Mouse (Mus musculus): Measurements from ENCODE around the gene Ccsap.
A peak's percentile ranks its signal among the peaks of the same experiment; 100 is the strongest.
"Not testable (repeated sequence)": the region's sequence is repeated elsewhere in the genome, so short reads cannot be mapped to it uniquely, and the experiment has no call there.

The Ccsap gene

GRCm38 (mm10) chr8:123836354-123836753 lies 23.7 kb downstream of the Ccsap start:
- DNase-seq (ENCODE audit: low read depth, low spot score), result no peak

GRCm38 (mm10) chr8:123835451-123835850 lies 24.6 kb downstream of the Ccsap start:
- peak; percentile 57 for DNase-seq (ENCODE audit: low read depth, low spot score)

DNA sequence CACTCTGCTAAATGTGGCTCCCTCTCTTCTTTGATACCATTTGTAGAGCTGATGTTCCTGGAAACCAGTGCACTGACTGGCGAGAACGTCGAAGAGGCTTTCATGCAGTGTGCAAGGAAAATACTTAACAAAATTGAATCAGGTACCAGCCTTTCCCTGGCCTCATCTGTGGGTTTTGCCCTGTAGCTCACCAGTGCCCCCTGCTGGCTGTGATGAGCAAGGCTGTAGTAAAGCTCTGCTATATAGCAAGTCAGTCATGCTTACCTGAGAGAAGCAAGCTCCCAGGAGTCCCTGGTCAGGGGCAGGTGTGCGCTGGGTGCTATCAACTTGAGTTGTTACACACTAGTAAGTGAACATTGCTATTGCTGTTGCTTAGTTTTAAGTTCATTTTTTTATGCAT lies 27.3 kb downstream of the Ccsap start:
- no peak for DNase-seq (ENCODE audit: low read depth, low spot score)

- no peak for DNase-seq (ENCODE audit: low read depth, low spot score)
Observed at GRCm38 (mm10) chr8:123827523-123827922, 32.5 kb downstream of the Ccsap start.

DNA sequence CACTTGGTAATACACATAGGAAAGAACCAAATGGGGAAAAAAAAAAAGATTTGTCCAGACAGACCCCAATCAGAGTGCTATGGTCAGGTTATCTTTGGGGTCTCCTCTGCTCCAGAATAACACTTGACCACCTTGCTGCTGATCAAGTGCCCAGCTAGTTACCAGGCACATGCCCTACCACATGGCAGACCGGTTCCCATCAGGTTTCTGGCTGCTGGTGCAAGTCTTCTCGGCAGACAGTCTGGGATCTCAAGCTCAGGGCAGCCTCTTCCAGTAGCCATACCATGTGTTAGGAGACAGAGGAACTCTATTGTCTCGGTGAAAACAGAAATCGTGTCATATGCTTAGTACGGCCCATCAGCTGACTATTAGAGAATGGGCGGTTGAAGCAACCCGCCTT lies 33.3 kb downstream of the Ccsap start:
- DNase-seq (ENCODE audit: low read depth, low spot score), result no peak

DNA sequence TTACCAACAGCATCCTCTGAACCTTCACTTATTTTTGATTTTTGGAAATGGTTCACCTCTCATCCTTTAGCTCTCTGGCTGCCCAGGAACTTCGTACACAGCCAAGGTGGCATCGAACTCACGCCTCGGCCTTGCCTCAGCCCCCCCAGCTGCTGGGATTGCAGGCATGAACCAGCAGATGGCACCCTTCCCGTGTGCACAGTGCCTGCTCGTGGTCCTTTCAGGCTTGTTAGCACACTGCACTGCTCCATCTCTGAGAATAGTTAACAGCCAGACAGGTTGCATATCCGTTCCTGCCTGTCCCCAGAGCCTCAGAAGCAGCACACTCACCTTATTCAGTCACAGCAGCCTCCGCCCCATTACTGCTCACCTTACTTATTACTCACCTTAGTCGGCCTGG lies 34.0 kb downstream of the Ccsap start:
- no peak for DNase-seq (ENCODE audit: low read depth, low spot score)

GRCm38 (mm10) chr8:123823532-123824123 lies 36.4 kb downstream of the Ccsap start:
- no peak for DNase-seq (ENCODE audit: low read depth, low spot score)

DNA sequence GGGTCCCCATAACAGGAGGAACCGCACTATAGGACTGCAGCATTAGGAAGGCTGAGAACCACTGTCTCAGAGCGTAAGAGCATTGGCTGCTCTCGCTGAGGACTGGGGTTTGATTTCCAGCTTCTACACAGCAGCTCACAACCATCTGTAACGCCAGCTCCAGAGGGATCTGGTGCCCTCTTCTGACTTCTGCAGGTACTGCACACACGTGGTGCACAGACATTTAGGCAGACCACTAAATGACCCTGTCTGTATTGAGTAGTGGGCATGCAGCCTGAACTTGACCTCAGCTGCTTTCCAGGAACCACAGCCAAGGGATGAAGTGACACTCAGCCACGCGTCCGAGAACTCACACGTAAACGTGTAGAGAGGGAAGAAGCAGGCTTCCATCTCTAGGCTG lies 36.9 kb downstream of the Ccsap start:
- no peak for DNase-seq (ENCODE audit: low read depth, low spot score)

DNA sequence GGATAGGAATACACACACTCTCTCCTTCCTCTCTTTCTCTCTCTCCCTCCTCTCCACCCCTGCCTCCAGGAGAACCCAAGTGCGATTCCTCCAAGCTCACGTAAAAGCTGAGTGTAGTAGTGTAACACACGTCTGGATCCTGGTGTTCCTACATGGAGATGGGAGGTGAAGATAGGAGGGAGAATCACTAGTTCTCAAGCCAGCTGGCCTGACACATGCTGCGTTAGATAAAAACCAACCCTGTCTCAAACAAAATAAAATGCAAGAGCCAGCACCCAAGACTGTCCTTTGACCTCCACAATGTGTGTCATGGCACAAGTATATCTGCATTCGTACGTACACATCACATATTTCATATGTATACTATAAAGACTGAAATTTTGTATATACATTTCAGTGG lies 39.2 kb downstream of the Ccsap start:
- DNase-seq (ENCODE audit: low read depth, low spot score), result no peak

- no peak for DNase-seq (ENCODE audit: low read depth, low spot score)
Observed at GRCm38 (mm10) chr8:123819683-123820610, 40.1 kb downstream of the Ccsap start.

GRCm38 (mm10) chr8:123817747-123818146 lies 42.3 kb downstream of the Ccsap start:
- no peak for DNase-seq (ENCODE audit: low read depth, low spot score)

GRCm38 (mm10) chr8:123816939-123817338 lies 43.1 kb downstream of the Ccsap start:
- DNase-seq (ENCODE audit: low read depth, low spot score), result no peak

DNA sequence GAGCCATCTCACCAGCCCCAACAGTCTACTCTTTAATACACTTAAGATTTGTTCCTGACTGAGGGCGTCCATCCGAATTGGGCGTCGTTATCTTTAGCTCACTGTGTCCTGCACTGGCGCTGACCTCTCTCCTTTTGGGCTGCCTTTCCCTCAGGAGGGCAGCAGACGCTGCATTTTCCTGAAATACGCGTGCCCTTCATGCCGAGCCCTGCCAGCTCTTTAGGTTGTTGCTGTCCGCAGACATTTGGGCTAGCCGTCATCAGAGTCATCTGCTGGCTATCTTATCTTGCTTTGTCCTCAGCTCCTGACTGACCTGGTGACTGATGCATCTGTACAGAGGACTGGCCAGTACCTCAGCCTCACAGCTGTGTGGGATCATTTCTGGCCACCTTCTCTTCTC lies 44.7 kb downstream of the Ccsap start:
- DNase-seq (ENCODE audit: low read depth, low spot score), result no peak

GRCm38 (mm10) chr8:123813892-123814266 lies 46.1 kb downstream of the Ccsap start:
- DNase-seq (ENCODE audit: low read depth, low spot score), result no peak

DNA sequence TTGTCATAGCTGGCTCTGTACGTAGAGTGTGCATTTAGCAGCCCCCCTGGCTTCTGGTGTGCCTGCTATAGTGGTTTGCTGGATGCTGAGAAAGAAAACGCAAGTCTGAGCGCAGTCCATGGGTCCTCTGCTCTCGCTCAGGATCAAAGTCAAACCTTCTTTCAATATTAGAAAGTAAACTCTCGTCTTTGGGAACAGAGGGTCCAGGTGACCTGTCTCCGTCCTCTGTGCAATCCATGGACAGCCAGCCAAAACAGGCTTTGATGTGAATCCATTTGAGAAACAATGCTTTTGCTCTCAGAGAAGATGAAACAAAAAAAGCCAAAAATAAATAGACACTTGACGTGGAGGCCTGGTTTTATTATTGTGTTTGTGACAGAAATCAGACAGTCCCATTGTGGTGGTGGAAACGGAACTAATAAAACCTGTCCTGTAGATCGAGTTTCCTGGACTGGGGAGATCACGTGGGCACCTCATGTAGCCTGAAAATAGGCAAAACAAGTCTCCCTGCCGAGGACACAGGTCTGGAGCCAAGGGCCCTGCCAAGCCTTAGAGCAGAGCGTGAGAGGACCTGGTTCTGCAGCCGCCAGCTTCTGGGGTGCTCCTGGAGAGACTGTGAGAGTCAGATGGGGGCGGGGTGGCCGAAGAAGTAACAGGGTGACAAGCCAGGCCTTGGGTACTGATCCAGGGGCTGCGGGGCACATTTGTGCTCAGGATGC lies 46.7 kb downstream of the Ccsap start:
- no peak for DNase-seq (ENCODE audit: low read depth, low spot score)

DNA sequence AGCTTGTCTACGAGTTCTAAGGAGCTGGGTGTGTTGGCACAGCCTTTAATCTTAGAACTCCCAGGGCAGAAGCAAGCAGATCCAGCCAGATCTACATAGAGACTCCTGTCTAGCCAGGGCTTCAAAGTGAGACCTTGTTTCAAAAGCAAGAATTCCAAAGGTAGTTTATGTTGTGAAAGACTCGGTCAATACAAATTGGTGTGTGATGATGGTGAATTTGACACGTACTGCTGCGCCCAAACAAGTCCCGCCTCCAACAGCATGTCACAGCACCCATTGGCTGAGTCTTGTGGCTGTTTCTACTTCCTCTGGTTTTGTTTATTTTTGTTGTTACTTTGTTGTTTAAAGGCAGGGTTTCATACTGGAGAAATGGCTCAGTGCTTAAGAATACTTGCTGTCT lies 47.8 kb downstream of the Ccsap start:
- no peak for DNase-seq (ENCODE audit: low read depth, low spot score)

DNA sequence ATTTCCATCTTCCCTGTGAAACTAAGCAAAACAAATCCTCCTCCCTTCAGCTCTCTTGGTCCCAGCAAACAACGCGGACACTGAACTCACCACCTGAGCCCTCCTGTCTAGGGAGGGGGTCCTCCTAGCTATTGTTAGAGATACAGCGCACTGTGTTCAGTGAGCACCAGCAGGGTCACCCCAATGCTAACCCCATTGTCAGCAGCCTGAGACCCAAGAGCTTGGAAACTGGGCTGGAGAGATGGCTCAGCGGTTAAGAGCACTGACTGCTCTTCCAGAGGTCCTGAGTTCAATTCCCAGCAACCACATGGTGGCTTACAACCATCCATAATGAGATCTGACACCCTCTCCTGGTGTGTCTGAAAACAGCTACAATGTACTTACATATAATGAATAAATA lies 50.7 kb downstream of the Ccsap start:
- DNase-seq (ENCODE audit: low read depth, low spot score), result not testable (repeated sequence)

GRCm38 (mm10) chr8:123808671-123809070 lies 51.3 kb downstream of the Ccsap start:
- DNase-seq (ENCODE audit: low read depth, low spot score), result no peak

- DNase-seq (ENCODE audit: low read depth, low spot score), result no peak
Observed at GRCm38 (mm10) chr8:123807852-123808573, 52.0 kb downstream of the Ccsap start.

GRCm38 (mm10) chr8:123807024-123807431 lies 53.0 kb downstream of the Ccsap start:
- no peak for DNase-seq (ENCODE audit: low read depth, low spot score)

DNA sequence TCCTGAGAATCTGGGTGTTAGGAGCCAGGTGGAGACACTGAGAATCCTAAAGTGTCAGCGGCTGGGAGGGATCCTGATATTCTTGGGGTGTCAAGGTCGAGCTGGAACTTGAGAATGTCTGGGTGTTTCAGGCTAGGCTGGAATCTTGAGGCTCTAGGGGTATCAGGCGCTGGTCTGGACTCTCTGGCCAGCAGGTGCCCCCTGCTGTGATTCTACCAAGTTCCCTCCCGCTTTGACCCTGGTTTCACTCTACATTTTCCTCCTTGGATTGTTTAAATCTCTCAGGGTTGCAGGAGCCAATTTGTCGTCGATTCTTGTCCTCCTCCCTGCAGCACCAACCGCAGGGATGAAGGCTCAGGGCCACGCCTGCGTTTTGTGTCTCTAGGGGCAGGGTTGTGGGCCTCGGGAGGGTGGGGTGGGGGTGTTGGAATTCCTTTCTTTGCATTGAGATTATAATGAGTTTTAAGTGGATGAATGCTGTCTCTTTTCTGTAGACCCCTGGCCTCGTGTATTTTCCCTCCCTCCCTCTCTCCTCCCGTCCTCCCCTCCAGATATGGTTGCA lies 53.6 kb downstream of the Ccsap start:
- no peak for DNase-seq (ENCODE audit: low read depth, low spot score)

Measured in retina, postnatal 7 days (tissue).